Mouse (Mus musculus) small intestine, adult 2 months (tissue): ENCODE results near the gene Il17re. TPM values are rescaled to one million over a fixed set of nuclear protein-coding genes. Genes with fewer than 3 reads are reported as not detected.

Experiments
- H3K27ac ChIP-seq: fragments of 200-500 bp; 2 replicates; pipeline ENCODE4 v1.5.1; 2012; ENCODE audit warnings: low read depth, low read length, control low read depth, inconsistent platforms; ENCODE audit not compliant: insufficient read depth
- H3K27me3 ChIP-seq: fragments of 200-500 bp; 2 replicates; pipeline ENCODE4 v1.6.1; 2012; ENCODE audit warnings: mild to moderate bottlenecking, moderate library complexity, low read length, inconsistent platforms; ENCODE audit not compliant: control insufficient read depth, insufficient read depth
- H3K36me3 ChIP-seq: fragments of 200-500 bp; 2 replicates; pipeline ENCODE4 v1.6.1; 2012; ENCODE audit warnings: mild to moderate bottlenecking, low read length, control low read depth, inconsistent platforms; ENCODE audit not compliant: control insufficient read depth, insufficient read depth
- H3K4me1 ChIP-seq: fragments of 200-500 bp; 2 replicates; pipeline ENCODE4 v1.6.1; 2012; ENCODE audit warnings: low read length, inconsistent platforms, mixed read lengths; ENCODE audit not compliant: control insufficient read depth, insufficient read depth, insufficient read length
- H3K4me3 ChIP-seq: fragments of 200-500 bp; 2 replicates; pipeline ENCODE4 v1.5.1; 2012; ENCODE audit warnings: low read depth, mild to moderate bottlenecking, control low read depth, inconsistent platforms, low read length, moderate library complexity
- CTCF ChIP-seq: fragments of 200-500 bp; IDR thresholded peaks from 2 replicates; pipeline ENCODE4 v1.5.1; 2012; ENCODE audit warnings: low read depth, mild to moderate bottlenecking, control low read depth, inconsistent platforms, low read length, moderate library complexity, mixed read lengths; ENCODE audit not compliant: insufficient replicate concordance, insufficient read length; ENCODE audit errors: extremely low read depth
- POLR2A ChIP-seq: fragments of 200-500 bp; IDR thresholded peaks from 2 replicates; pipeline ENCODE4 v1.6.1; 2012; ENCODE audit warnings: low read depth, mild to moderate bottlenecking, control low read depth, inconsistent platforms, low read length, moderate library complexity
- WGBS: fragments of 180-500 bp; shearing (Covaris S2); methylation state at CpG from one replicate; pipeline ENCODE4 v1.1.7; 2018; 5-methylcytosine and 5-hydroxymethylcytosine counted together
- polyA plus RNA-seq: library from polyadenylated mRNA; depleted of rRNA; stranded (reverse); fragments of >200 nt; gene quantifications from 2 replicates; pipeline ENCODE4 v1.2.3, GENCODE M21; 2012

Il17re gene
- polyA plus RNA-seq, 1 experiment, result 6.8 TPM

DNA sequence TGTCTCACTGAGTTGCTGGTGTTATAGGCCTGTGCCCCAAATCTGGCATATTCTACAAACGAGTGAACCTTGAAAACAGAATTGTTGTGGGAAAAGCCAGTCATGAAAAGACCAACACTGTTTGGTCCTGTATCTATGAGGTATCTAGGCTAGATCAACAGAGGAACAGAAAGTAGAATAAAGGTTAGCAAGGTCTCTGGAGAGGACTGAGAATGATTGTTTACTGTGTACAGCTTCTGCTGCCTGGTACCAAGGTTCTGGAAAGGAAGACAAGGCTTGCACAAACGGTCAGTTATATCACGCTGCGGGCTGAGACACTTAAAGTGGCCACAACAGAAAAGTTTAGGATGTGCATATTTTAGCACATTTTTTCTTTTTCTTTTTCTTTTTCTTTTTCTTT, 31.6 kb upstream of the Il17re start:
- 90% methylated on average over 4 of the region's 4 CpGs for WGBS
- no peak overlapping the region for H3K27ac ChIP-seq
- H3K4me1 ChIP-seq, result no peaks in the 10 kb centered on the region
- H3K4me3 ChIP-seq, result no peak overlapping the region
- no peaks in the 10 kb centered on the region for H3K27me3 ChIP-seq
- TF ChIP-seq CTCF (no peak), POLR2A (no peak)
- H3K36me3 ChIP-seq, result peaks cover 4% of the 10 kb centered on the region; the same call in 1 of the 2 replicates

GRCm38 (mm10) chr6:113427397-113427796, 30.9 kb upstream of the Il17re start:
- Histone ChIP-seq H3K4me1 (no peaks in the 10 kb centered on the region), H3K27me3 (no peaks in the 10 kb centered on the region), H3K4me3 (no peak overlapping the region), H3K36me3 (peaks cover 4% of the 10 kb centered on the region; the same call in 1 of the 2 replicates), H3K27ac (no peak overlapping the region)
- TF ChIP-seq POLR2A (no peak), CTCF (peak; percentile 66; the same call in 1 of the 2 replicates)
- 39% methylated on average over 3 of the region's 3 CpGs for WGBS

DNA sequence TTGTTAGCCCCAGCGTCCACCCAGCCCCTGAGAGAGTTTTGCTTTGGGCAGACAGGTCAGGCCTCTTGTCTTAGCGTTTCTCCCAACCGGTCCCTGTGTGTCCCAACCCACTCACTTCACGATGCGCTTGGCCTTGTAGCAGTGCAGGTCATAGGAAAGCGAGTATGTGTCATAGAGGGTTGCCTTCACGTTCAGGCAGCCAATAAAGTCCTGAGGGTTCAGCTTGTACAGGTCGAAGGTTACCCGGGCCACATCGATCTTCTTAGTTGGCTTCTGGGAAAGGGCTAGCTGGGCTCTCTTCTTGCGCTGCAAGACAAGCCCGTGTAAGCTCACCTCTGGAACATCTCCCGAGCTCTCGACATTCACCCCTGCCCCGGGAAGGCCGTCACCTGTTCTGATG, 30.3 kb upstream of the Il17re start:
- no peak for TF ChIP-seq POLR2A
- TF ChIP-seq CTCF, result no peak
- Histone ChIP-seq H3K27ac (no peak overlapping the region), H3K4me3 (no peak overlapping the region), H3K27me3 (no peaks in the 10 kb centered on the region), H3K36me3 (peaks cover 4% of the 10 kb centered on the region; the same call in 1 of the 2 replicates), H3K4me1 (no peaks in the 10 kb centered on the region)
- WGBS, result 90% methylated on average over 16 of the region's 16 CpGs

DNA sequence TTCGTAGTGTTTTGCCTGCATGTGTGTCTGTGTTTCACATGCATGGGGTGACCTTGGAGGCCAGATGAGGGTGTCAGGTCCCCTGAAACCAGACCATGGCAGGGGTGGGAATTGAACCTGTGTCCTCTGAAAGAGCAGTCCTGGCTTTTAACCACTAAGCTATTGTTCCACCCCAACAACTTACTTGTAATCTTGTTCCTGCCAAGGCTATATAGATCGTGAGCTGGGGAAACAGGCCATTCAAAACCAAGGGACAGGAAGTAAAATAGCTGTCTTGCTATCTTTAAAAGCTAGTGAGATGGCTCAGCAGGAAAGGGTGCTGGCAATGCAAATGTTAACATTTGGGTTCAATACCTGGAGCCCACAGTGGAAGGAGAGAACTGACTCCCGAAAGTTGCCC, 28.3 kb upstream of the Il17re start:
- WGBS, result 74% methylated on average over 3 of the region's 3 CpGs
- Histone ChIP-seq H3K27ac (no peak overlapping the region), H3K36me3 (peaks cover 4% of the 10 kb centered on the region; the same call in 1 of the 2 replicates), H3K27me3 (no peaks in the 10 kb centered on the region), H3K4me1 (peaks cover 4% of the 10 kb centered on the region; the same call in 1 of the 2 replicates), H3K4me3 (no peak overlapping the region)
- no peak for TF ChIP-seq POLR2A
- TF ChIP-seq CTCF, result no peak

- TF ChIP-seq CTCF, result no peak
- Histone ChIP-seq H3K4me3 (no peak overlapping the region), H3K4me1 (peaks cover 10% of the 10 kb centered on the region), H3K36me3 (peaks cover 4% of the 10 kb centered on the region; the same call in 1 of the 2 replicates), H3K27ac (peak overlapping the region; percentile 31; the same call in 1 of the 2 replicates), H3K27me3 (no peaks in the 10 kb centered on the region)
- 27% methylated on average over 3 of the region's 3 CpGs for WGBS
These were observed 27.4 kb upstream of the Il17re start for GRCm38 (mm10) chr6:113430846-113431245.

DNA sequence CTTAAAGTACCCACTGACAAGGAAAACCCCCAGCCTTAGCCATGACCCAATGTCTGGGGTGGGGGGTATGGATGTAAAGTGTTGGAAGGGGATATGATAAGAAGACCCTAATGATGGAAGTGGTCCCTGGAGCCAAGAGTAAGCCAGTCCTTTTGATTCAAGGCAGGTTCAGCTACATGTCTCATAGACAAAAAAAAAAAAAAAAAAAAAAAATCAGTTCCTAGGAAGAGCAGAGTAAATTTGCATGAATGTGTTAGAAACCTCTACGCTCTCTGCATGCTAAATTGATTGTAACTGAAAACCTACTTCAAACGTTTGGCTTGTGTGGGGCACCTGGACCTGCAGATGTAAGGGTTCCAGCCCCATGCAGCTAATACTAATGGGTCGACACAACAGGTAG, 26.5 kb upstream of the Il17re start:
- no peaks in the 10 kb centered on the region for H3K27me3 ChIP-seq
- H3K4me3 ChIP-seq, result peak overlapping the region; percentile 23; the same call in 1 of the 2 replicates
- peaks cover 10% of the 10 kb centered on the region for H3K4me1 ChIP-seq
- WGBS, result 74% methylated on average over 3 of the region's 3 CpGs
- peaks cover 4% of the 10 kb centered on the region; the same call in 1 of the 2 replicates for H3K36me3 ChIP-seq
- TF ChIP-seq POLR2A (no peak), CTCF (no peak)
- H3K27ac ChIP-seq, result no peak overlapping the region

GRCm38 (mm10) chr6:113433661-113434060, 24.6 kb upstream of the Il17re start:
- TF ChIP-seq CTCF, result no peak
- TF ChIP-seq POLR2A, result no peak
- Histone ChIP-seq H3K4me3 (peak overlapping the region; percentile 52), H3K27ac (peak overlapping the region; percentile 82; the same call in 1 of the 2 replicates), H3K36me3 (no peaks in the 10 kb centered on the region), H3K27me3 (no peaks in the 10 kb centered on the region), H3K4me1 (peaks cover 12% of the 10 kb centered on the region)
- 61% methylated on average over 3 of the region's 3 CpGs for WGBS
